Mouse (Mus musculus) ES-E14 (cell line): ENCODE measurements around the gene Cd247. TPM values are rescaled to one million over a fixed set of nuclear protein-coding genes. Genes with fewer than 3 reads are reported as not detected.
A peak's percentile ranks its signal among the peaks of the same experiment; 100 is the strongest.

Source experiments
- DNase-seq: peaks from one replicate; pipeline ENCODE4 v3.0.0-alpha.2; 2013; ENCODE audit warnings: low read depth, low spot score
- H3K27ac ChIP-seq: 2 replicates; pipeline ENCODE4 v1.5.1; 2012; ENCODE audit warnings: low read depth, mild to moderate bottlenecking, low read length, moderate library complexity, mixed read lengths; ENCODE audit not compliant: poor library complexity, insufficient read depth, severe bottlenecking
- H3K36me3 ChIP-seq: 2 replicates; pipeline ENCODE4 v1.6.1; 2012; ENCODE audit warnings: mild to moderate bottlenecking, low read length, moderate library complexity, mixed read lengths; ENCODE audit not compliant: control insufficient read depth, poor library complexity, insufficient read depth, severe bottlenecking
- H3K4me1 ChIP-seq, 2 experiments: fragments of 150-350 bp in 1 of 2; sonication (generic) in 1 of 2; 2 replicates each; pipeline ENCODE4 v1.6.1; 2012; ENCODE audit warnings: low read length in 2 of 2, mild to moderate bottlenecking in 1 of 2, mixed read lengths in 1 of 2; ENCODE audit not compliant: control insufficient read depth in 2 of 2, insufficient read depth in 2 of 2, poor library complexity in 1 of 2
- H3K4me3 ChIP-seq, 2 experiments: fragments of 150-350 bp in 1 of 2; sonication (generic) in 1 of 2; 2 replicates each; pipeline ENCODE4 v1.5.1; 2012; ENCODE audit warnings: low read length in 2 of 2, low read depth in 1 of 2, mild to moderate bottlenecking in 1 of 2, mixed read lengths in 1 of 2; ENCODE audit not compliant: insufficient read depth in 1 of 2, poor library complexity in 1 of 2, severe bottlenecking in 1 of 2
- H3K9ac ChIP-seq: 2 replicates; pipeline ENCODE4 v1.6.1; 2012; ENCODE audit warnings: low read depth, mild to moderate bottlenecking, low read length, mixed read lengths; ENCODE audit not compliant: poor library complexity, insufficient read depth, severe bottlenecking
- H3K9me3 ChIP-seq: fragments of 150-350 bp; sonication (generic); 2 replicates; pipeline ENCODE4 v1.6.1; 2012; ENCODE audit warnings: low read depth, mild to moderate bottlenecking, low read length; ENCODE audit not compliant: control insufficient read depth, insufficient read depth
- CHD2 ChIP-seq: IDR thresholded peaks from 2 replicates; pipeline ENCODE4 v1.6.1; 2014; ENCODE audit warnings: mild to moderate bottlenecking, low read depth, low read length, inconsistent platforms
- HCFC1 ChIP-seq: IDR thresholded peaks from 2 replicates; pipeline ENCODE4 v1.6.1; 2012; ENCODE audit warnings: low read length, inconsistent platforms, borderline replicate concordance; ENCODE audit not compliant: insufficient read depth
- MAFK ChIP-seq: IDR thresholded peaks from 2 replicates; pipeline ENCODE4 v1.6.1; 2014; ENCODE audit warnings: mild to moderate bottlenecking, low read depth, low read length, inconsistent platforms; ENCODE audit not compliant: insufficient read depth
- ZC3H11A ChIP-seq: IDR thresholded peaks from 2 replicates; pipeline ENCODE4 v1.6.1; 2012; ENCODE audit warnings: low read depth, mild to moderate bottlenecking, inconsistent platforms, low read length, borderline replicate concordance
- ZNF384 ChIP-seq: IDR thresholded peaks from 2 replicates; pipeline ENCODE4 v1.6.1; 2012; ENCODE audit warnings: low read depth, low read length, inconsistent platforms
- in situ Hi-C, 2 experiments: fragments of 600-800 bp; cut with MboI; formaldehyde crosslinking; loops; one replicate each; pipeline ENCODE4 v1.15.1; 2025; ENCODE audit warnings: low sequenced_read_pairs in 2 of 2, inconsistent platforms in 1 of 2; ENCODE audit not compliant: unreplicated experiment in 2 of 2
- total RNA-seq: library from RNA; depleted of rRNA; stranded (reverse); fragments of 300-350 nt; gene quantifications from 2 replicates; pipeline ENCODE4 v1.2.3, GENCODE M21; 2012

The Cd247 gene
- total RNA-seq, 1 experiment = 6.1 TPM

DNA sequence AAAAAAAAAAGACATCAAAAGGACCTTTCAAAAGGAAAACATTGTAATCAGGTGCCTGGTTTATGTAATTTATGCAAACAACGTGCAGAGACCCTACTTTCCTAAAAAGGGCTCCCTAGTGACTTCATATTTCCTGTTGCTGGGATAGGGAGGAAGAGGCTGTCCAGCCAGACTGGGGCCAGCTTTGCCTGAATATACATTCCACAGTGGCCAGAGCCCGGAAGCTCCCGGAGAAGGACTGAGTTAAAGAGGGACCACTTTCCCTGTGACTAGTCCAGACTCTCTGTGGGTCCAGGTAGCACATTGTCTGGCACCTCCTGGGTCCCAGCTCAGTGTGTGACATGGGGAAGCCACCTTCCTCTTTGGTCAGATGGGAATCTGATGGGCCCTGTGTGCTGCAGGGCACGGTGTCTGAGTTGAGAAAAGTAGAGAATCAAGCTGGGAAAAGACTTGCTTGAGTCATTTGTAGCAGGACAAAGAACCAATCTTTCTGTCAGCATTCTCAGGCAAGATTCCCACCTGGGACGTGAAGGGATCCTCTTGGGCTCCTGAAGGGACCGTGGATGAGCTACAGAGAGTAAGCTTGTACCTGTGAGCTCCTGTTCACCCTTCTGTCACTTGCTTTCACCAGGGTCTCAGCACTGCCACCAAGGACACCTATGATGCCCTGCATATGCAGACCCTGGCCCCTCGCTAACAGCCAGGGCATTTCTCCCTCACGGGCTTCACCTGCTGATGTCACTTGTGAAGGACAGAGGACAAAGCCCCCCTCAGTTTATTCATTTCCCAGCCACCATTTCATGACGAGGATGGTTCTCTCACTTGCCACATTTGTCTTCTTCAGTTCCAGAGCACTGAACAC lies 72.1 kb downstream of the Cd247 start:
- no peak for DNase-seq
- no peak overlapping the region for H3K4me3 ChIP-seq
- in situ Hi-C loops = no loop called here
- H3K4me1 ChIP-seq = peaks cover 3 to 17% of the 10 kb centered on the region in 2 experiments
- no peak for TF ChIP-seq MAFK
- no peak for TF ChIP-seq ZC3H11A
- TF ChIP-seq HCFC1 = no peak
- no peak for TF ChIP-seq CHD2
- no peak for TF ChIP-seq ZNF384
- no peak overlapping the region for H3K27ac ChIP-seq
- H3K9me3 ChIP-seq = no peaks in the 10 kb centered on the region
- no peak overlapping the region for H3K9ac ChIP-seq
- peaks cover 5% of the 10 kb centered on the region; the same call in 1 of the 2 replicates for H3K36me3 ChIP-seq

- Histone ChIP-seq H3K9ac (no peak overlapping the region), H3K9me3 (no peaks in the 10 kb centered on the region), H3K36me3 (peaks cover 5% of the 10 kb centered on the region; the same call in 1 of the 2 replicates), H3K4me3 (no peak overlapping the region), H3K27ac (no peak overlapping the region), H3K4me1 (peaks cover 3 to 17% of the 10 kb centered on the region in 2 experiments)
- no peak for DNase-seq
- TF ChIP-seq MAFK (no peak), ZC3H11A (no peak), ZNF384 (no peak)
- in situ Hi-C loops = no loop called here
These were observed 72.7 kb downstream of the Cd247 start for GRCm38 (mm10) chr1:165861235-165861609.

DNA sequence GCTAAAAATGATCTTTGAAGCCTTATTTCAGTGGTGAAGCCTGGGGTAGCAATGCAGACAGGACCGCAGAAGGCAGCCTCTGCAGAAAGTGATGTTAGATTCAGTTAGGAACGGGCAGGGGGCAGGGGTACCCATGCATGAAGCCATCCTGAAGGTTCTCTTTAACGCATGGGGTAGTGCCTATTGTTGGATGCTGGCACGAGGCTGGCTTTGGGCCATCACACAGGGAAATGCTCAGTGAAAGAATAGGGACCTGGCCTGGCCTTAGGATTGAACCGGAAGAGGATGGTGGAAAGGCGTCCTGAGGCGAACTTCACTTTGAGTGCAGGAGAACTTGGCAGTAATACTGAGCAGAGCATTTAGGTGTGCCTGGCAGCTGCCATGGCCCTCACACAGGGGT lies 73.6 kb downstream of the Cd247 start:
- no peak for DNase-seq
- Histone ChIP-seq H3K27ac (no peak overlapping the region), H3K9ac (no peak overlapping the region), H3K4me1 (peaks cover 3 to 17% of the 10 kb centered on the region in 2 experiments), H3K36me3 (peaks cover 10% of the 10 kb centered on the region), H3K9me3 (no peaks in the 10 kb centered on the region), H3K4me3 (no peak overlapping the region)
- in situ Hi-C loops = no loop called here
- TF ChIP-seq MAFK = no peak
- TF ChIP-seq CHD2 = no peak
- no peak for TF ChIP-seq HCFC1

DNA sequence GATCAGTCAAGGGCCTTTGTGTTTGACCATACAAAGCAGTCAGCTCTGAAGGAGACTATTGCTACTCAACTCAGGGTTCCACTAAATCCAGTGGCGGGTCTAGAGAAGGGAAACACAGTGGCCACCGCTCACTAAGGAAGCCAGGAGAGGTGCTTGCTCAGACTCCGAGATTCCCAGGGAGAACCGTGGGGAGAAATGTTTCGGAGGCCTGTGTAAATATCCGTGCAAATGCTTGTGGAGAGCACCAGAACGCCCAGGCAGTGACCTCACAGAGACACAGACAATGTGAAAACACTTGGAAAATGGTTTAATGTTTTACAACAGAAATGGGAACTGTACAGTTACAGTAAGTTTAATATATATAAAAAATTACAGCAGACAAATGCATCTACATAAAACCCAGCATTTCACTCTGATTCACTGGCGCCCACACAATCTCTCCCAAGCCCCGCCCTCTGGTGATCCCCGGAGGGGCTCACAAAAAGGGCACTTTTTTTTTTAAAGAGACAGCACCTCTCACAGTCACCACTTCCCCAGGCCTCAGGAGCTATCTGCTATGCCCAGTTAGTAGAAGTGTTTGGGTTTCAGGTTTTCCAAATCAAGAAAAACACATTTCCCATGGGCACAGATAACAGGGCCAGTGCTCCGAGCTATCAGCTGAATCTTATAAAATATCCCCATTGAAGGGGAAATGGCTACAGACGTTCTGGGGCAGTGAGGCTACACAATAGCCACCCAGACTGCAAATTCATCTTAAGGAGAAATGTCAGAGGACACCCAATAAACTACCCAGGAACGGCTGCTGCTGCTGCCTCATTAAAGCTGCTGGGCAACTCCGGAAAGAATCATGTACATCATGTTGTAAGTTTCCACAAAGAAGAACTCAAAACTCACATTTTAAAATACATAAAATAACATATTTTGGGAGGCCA lies 76.6 kb downstream of the Cd247 start:
- DNase-seq = no peak
- no peak overlapping the region for H3K4me3 ChIP-seq
- no peak overlapping the region for H3K27ac ChIP-seq
- peaks cover 12% of the 10 kb centered on the region for H3K36me3 ChIP-seq
- TF ChIP-seq HCFC1 (no peak), ZNF384 (peak; percentile 86), ZC3H11A (no peak), MAFK (no peak), CHD2 (no peak)
- H3K4me1 ChIP-seq = peaks cover 3 to 17% of the 10 kb centered on the region in 2 experiments
- H3K9ac ChIP-seq = no peak overlapping the region
- H3K9me3 ChIP-seq = no peaks in the 10 kb centered on the region
- in situ Hi-C loops = no loop called here
